Mouse (Mus musculus) testis, postnatal 14 days (tissue): ENCODE measurements at regions not wholly inside any gene's neighbourhood (a gene's known extent, or its start where the extent isn't known, plus 50 kb on each side); places are given as distances from the start of the nearest gene placed in this dataset.
"Not testable (repeated sequence)": the region's sequence is repeated elsewhere in the genome, so short reads cannot be mapped to it uniquely, and the experiment has no call there.

Source experiments
- DNase-seq: peaks from one replicate; pipeline ENCODE4 v3.0.0; 2021; ENCODE audit warnings: low spot score

DNA sequence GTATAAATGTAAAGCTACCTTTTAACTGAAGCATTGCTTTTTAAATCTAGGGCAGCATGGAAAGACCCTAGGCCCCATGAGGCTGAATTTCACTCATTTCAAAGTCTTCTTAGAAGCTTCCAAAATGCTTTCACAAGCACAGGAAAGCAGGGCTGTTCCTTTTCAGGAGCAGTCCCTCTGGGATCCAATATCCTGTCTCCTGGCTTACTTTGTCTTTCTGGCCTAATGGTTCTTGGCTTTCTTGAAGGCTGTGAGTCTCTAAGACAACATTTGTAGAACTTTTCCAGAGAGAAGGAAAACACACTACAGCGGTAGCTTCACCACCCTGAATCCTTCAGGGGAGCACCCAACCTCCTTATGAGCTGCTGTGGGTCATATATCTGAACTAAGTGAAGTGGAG is 157.2 kb upstream of the Klf4 start:
- DNase-seq, result no peak

DNA sequence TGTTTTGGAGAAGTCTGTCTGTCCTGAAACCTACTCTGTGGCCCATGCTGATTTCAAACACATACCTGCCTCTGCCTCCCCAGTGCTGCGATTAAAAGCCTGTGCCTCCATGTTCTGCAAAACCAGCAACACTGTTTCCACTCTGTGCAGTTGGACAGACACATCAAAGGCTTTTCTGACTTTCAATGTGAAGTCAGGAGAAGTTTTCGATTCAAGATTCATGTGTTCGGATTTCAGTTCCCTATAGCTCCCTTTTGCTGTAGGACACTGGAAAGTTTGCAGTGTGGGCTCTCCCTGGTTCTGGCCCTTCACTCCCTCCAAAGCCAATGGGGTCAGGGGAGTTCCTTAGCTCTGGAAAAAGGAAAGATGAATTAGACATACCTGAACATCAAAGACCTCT is 154.5 kb upstream of the Klf4 start:
- no peak for DNase-seq

- no peak for DNase-seq
Measured at GRCm38 (mm10) chr4:55672288-55672687, 140.0 kb upstream of the Klf4 start.

- no peak for DNase-seq
Measured at GRCm38 (mm10) chr4:55670258-55670657, 138.0 kb upstream of the Klf4 start.

DNA sequence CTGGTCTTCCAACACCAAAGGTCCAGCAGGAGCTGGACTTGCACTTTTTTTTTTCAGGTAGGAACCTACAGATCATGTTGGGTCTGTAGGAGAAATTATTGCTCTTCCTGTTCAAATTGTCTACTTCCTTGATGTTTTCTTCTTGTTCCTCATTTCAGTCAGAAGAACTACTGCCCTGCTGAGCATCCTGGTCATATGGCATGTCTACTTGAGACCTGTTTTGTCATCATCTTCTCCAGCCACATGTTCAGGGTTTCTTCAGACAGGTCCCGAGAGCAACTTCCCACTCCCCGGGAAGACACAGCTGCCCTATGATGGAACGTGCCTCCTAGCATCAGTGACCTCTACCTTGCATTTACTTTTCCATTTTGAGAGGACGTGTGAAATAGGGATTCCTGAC is 132.6 kb upstream of the Klf4 start:
- no peak for DNase-seq

- no peak for DNase-seq
Measured at GRCm38 (mm10) chr4:55663856-55664255, 131.6 kb upstream of the Klf4 start.

- no peak for DNase-seq
Measured at GRCm38 (mm10) chr4:55662041-55662440, 129.8 kb upstream of the Klf4 start.

DNA sequence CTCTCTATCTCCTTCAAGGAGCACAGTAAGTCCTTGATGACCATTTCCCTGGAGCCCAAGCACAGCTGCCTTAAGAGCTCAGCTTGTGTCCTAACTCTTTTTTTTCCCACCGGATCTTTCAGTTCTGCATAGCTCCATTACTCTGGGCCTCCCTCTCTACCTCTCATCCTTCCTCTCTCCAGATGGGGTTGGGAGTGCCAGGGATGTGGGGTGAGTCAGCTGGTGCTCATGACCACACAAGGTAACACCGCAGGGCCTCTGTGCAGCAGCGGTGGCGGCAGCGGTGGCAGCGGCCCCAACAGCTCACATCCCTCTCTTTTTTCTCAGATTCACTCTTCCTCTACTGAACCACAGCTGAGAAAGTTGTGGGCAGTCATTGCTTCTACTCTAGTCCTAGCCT is 126.6 kb upstream of the Klf4 start:
- no peak for DNase-seq

DNA sequence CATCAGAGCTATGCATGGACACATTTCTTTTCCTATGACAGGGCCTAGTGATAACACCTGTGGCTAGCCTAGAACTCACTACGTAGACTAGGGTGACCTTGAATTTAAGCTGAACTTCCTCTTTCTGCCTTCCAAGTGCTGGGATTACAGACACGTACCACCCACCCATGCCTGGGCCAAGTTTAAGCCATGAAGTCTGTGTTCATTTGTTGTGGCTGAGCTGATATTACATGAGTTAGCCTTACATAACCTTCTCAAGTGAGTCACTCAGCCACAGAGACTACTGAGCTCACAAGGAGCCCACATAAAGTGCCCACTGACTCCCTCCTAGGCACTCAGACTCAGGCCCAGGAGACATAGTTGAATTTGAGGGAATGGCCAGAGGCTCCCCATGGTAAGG is 123.1 kb upstream of the Klf4 start:
- DNase-seq, result no peak

DNA sequence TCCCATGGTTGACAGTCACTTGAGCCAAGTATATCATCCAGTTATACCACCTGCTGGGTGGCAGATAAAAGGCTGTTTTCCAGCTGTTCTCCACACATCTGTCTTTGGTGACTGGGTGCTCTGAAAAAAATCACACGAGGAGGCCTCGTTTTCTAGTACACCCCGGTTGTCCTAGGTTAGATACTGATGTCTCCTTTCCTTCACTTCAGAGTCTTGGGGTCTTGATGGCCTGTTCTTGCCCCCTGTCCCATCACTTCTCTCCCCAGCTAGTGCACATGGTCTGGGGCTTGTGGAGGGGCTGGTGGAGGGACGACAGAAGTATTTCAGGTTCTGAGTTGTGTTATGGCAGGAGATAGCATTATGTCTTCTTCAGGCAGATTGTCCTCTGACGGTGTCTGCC is 120.4 kb upstream of the Klf4 start:
- no peak for DNase-seq

DNA sequence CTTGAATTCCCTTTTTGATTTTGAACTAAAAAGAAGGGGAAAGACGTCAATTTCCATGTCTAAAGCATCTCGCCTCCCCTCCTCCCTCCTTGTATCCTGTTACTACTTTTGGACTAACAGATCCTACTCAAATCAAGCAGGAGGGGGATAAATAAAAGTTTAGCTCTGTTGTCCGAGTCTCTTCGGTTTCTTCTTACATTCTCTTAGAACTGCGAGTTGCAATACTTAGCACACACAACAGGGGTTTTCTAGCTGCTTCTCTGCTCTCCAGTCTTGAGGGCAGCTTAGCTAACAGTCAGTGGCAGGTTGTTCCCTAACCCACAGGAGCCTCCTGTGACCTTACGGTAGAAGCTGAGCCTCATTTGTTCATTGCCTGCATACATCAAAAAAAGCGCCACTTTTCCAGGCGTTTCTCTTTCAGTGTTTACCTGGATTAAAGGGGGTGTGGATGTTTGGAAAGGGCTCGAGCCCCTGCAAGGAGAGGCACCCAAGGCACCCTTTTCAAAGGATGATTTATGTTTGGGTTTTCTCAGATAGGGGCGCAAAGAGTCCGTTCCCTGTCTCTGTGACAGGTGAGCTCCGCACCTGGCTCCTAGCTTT is 119.6 kb upstream of the Klf4 start:
- DNase-seq, result no peak

DNA sequence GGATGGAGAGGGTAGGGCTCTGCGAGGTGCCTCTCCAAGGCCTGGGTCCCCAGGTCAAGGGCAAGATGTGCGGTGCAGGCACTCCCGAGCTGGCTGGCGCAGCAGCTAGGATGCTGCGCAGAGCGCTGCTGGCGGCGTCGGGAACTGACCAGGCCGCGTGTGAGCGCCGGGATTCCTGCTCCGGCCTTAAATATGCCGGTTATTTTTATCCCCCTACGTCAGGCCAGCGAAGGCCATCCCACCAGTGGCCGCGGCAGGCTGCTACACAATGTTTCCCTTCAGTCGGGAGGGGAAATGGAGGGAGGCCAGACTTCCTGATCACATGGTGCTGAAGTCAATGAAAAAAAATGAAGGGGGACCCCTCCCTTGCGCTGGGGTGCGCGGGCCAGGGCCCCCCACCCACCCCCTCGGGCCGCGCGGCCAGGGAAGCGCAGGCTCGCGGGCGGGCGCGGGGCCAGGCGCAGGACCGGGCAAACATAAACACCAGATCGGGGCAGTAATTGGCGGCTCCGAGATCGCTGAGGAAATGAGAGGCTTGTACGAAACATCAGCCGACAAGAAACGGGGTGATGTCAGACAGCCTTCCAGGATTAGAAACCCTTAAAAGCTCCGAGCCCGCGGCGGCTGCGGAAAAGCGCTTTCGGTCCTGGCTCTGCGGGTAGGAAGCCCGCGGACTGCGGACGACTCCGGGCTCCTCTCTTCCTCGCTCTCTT is 118.9 kb upstream of the Klf4 start:
- DNase-seq, result peak; percentile 81

DNA sequence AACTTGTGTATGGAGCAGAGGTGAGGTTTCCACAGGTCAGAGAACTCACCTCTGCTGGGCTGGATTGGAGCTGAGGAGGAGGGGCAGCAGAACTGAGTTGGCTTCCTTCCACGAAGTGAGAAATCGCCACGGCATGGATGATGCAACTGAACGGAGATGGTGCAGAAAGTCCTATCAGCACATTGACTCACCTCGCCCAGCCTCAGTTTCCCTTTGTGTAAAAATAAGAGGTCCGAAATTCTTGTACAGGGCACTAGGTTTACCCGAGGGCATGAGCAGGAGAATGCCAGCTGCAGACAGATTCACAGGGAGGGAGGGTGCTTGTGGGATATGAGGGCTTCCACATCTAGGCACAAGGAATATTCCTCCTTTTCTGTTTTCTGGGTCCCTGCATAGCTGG is 117.9 kb upstream of the Klf4 start:
- no peak for DNase-seq

DNA sequence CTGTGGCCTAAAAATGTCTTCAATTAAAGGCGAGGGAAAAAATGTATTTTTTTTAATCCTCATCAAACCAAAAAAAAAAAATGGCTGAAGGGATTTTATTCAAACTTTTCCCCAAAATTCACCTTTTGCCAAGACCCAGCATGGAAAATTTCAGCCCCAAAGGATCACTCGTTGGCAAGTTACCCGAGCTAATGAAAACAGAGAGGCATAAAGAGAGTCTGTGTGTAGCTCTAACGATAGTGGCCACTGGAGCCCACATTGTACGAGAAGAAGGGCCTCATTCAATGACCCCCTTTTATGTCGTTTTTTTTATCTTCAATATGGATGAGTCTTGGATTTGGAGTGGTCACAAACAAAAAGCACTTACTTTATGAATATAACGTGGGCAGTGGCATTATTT is 116.1 kb upstream of the Klf4 start:
- no peak for DNase-seq

DNA sequence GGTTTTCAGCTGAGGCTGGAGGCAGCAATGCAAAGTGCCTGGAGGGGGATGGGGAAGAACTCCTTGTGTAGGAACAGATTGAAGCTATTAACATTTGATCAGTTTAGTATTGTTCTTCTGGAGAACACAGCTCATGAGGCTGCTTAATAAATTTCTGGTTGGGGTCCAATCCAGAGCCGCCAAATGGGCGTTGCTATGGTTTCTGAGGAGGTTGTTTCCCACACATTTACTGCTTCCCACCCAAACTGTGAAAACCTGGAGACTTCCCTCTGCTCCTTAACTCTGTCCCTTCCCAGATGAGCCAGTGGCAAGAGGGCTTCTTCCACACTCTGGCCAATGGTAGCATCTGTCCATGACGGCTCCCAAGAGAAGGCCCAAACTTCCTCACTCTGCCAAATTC is 113.2 kb upstream of the Klf4 start:
- peak; percentile 12 for DNase-seq

- DNase-seq, result no peak
Measured at GRCm38 (mm10) chr4:55644895-55645294, 112.6 kb upstream of the Klf4 start.

DNA sequence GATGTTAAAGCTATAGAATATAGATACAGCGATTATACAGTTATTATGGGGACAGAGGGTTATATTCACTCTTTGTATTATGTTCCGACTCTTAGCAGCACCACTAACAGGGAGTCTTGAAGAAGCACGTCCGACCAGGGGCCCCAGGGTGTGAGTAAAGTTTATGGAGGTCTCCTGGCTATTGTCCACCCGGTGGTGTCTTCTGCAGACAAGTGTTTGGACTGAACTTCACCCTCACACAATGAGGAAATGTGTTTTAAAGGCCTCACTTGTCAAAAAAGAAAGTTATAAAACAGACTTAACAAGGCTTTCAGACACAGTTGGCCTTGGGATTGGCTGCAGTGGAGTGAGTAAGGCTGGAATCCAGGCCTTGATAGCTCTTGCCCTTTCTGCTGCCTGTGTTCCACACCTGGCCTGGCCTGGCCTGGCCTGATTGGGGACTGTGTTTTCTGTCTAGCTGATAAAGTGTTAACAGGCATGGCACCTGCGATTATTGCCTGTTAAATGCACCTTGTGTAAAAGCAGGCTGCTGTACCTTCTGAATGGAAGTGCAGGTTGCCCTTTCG is 102.8 kb upstream of the Klf4 start:
- DNase-seq, result no peak

DNA sequence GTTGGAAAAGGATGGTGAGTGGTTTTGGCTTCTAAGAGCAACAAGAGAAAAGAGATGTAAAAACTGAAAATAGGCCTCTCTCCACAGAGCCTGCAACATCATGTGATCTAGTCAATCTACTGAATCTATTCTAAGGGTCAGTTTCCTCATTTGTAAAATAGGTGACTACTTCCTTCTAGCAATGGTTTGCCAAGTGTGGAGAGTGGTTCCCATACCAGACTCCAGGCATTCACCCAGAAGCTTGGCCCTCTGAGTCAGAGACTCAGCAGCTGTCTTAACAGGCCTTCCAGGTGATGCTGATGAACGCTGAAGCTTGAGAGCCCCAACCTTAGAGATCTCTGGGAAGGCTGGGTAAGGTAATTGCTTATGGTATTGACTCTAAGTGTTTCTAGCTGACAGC is 98.9 kb upstream of the Klf4 start:
- DNase-seq, result no peak

DNA sequence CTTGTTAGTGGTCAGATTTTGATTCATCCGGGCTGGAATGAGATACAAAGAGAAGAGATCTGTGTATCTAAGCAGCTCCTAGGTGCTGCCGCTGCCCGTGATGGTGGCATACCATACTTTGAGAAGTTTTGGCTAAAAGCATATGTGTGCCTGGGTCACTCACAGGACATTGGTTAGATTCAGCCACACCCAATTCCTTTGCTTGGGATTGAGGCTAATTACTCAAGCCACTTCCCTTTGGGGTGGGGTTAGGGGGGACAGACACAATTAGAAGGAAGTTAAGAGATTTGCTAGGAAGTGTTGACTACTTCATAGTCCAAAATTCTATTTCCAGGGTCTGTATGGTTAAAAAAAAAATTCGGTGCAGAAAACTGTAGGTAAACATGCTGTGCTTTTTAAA is 97.9 kb upstream of the Klf4 start:
- not testable (repeated sequence) for DNase-seq

GRCm38 (mm10) chr4:55624779-55625178 is 92.5 kb upstream of the Klf4 start:
- no peak for DNase-seq

GRCm38 (mm10) chr4:55623151-55623760 is 91.0 kb upstream of the Klf4 start:
- no peak for DNase-seq

DNA sequence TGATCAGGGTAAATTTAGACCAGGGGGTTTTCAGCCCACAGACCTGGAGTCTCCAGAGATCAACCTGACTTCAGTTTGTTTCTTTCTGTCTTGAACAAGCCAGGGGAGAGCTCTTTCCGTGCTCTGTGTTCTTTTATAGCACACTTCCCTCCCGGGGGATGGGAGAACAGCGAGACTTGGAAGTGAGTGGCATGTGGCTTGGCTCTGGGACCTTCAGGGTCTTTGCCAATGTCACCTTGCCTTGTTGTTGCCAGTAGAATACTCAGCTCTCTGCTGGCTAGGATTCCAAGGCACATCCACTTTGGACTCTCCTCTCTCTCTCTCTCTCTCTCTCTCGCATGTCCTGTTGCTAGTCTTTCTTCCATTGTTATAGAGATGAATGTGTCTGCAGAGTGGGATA is 90.4 kb upstream of the Klf4 start:
- DNase-seq, result no peak

DNA sequence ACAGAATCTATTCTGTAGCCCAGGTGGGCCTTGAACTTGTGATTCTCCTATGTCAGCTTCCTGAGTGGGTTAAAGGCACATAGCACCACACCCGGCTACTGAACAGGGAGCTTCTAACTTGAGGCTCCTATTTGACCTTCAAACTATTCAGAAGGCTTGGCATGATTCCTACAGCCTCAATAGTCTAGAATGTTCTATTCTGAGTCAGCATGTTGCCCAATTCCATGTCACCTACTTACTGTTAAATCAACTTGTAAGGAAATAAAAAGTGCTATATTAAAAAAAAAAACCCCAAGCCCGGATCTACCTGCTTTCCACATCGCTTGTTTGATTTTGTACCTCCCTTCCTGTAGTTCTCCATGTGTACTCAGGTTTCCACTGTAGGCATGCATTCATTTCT is 87.6 kb upstream of the Klf4 start:
- DNase-seq, result no peak

DNA sequence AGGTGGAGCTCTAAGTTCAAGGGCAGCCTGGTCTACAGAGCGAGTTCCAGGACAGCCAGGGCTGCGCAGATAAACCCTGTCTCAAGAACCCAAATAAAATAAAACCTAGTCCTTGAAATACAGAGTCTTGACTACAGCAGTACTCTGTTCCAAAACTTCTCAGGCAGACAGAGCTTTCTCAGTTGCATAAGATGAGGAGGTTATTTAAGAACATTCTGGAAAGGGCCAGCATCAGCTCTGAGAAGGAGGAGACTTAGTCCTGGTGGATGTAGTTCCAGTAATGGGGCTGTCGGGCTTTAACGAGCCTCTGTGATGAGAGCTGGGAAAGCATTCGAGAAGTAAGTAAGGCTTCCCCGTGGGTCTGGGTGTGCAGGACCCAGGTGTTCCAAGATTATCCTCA is 83.5 kb upstream of the Klf4 start:
- DNase-seq, result no peak
